Comparison of ENCODE assay signal across 36 mouse cellular contexts in genomic region chr4:114773316-114773715, GRCm38 (mm10). TPM values are rescaled to one million over a fixed set of nuclear protein-coding genes. Genes with fewer than 3 reads are reported as not detected.
DNase-seq lines count a peak whose midpoint lies in the region; ATAC-seq and TF ChIP-seq lines count a peak whose summit lies in the region.
"Had no signal": no experiment of that assay in that cellular context is flagged by ENCODE, and none has a peak within 500 bp of the region (broad histone marks: within the 10 kb centered on the region; RNA-seq: fewer than 3 reads in every experiment).

No protein-coding gene starts in this region.

- 90% methylated on average over 1 of the region's 1 CpGs for WGBS in forebrain, embryonic 10.5 days
- WGBS in forebrain, embryonic 11.5 days, result 93% methylated on average over 1 of the region's 1 CpGs
- WGBS in liver, postnatal 0 days (ENCODE audit: insufficient replicate concordance), result 74% methylated on average over 1 of the region's 1 CpGs
- 67% methylated on average over 1 of the region's 1 CpGs for WGBS in liver, embryonic 12.5 days (ENCODE audit: insufficient replicate concordance)

- H3K27ac ChIP-seq in forebrain, embryonic 10.5 days, result no peak overlapping the region
- H3K27ac ChIP-seq in forebrain, embryonic 11.5 days (ENCODE audit: low read depth, low read length), result no peak overlapping the region
- no peak overlapping the region for H3K27ac ChIP-seq in liver, postnatal 0 days (ENCODE audit: low read depth)
- no peak overlapping the region for H3K27ac ChIP-seq in liver, embryonic 12.5 days
- H3K27ac ChIP-seq: forebrain, embryonic 13.5 days; hindbrain, embryonic 15.5 days; limb, embryonic 13.5 days; liver, embryonic 14.5 days; neural tube, embryonic 12.5 days had no signal

- H3K9me3 ChIP-seq in forebrain, embryonic 10.5 days, result no peaks in the 10 kb centered on the region
- H3K9me3 ChIP-seq in forebrain, embryonic 11.5 days (ENCODE audit: control insufficient read depth, low read length), result no peaks in the 10 kb centered on the region
- H3K9me3 ChIP-seq in liver, postnatal 0 days (ENCODE audit: low read length), result no peaks in the 10 kb centered on the region
- no peaks in the 10 kb centered on the region for H3K9me3 ChIP-seq in liver, embryonic 12.5 days (replicated peaks)
- H3K9me3 ChIP-seq: forebrain, embryonic 13.5 days; hindbrain, embryonic 15.5 days; limb, embryonic 13.5 days; neural tube, embryonic 12.5 days had no signal

- H3K9ac ChIP-seq in forebrain, embryonic 11.5 days (ENCODE audit: low read length), result no peak overlapping the region
- H3K9ac ChIP-seq in liver, postnatal 0 days (replicated peaks), result no peak overlapping the region
- no peak overlapping the region for H3K9ac ChIP-seq in liver, embryonic 12.5 days
- H3K9ac ChIP-seq: forebrain, embryonic 13.5 days; hindbrain, embryonic 15.5 days; limb, embryonic 13.5 days; liver, embryonic 14.5 days; lung, embryonic 14.5 days; neural tube, embryonic 12.5 days had no signal

- DNase-seq in forebrain, embryonic 10.5 days (ENCODE audit: extremely low spot score, low spot score), result peak; percentile 5
- no peak for DNase-seq in forebrain, embryonic 11.5 days (ENCODE audit: low spot score)
- peak; percentile 30 for DNase-seq in layer of hippocampus, adult 11-12 months (ENCODE audit: low spot score)
- DNase-seq in layer of hippocampus, postnatal 25 days (ENCODE audit: extremely low spot score in 1 of 2, low spot score in 1 of 2), result no peak
- DNase-seq in liver, postnatal 0 days, result peak; percentile 4
- peak; percentile 7 for DNase-seq in brain, adult 2 months (ENCODE audit: low read depth, low spot score)
- no peak for DNase-seq in cerebellum, adult 11 months
- DNase-seq: adrenal gland, adult 8-10 months; cerebellum, postnatal 10 days; gastrocnemius, postnatal 10 days; heart, postnatal 4 days; kidney, adult 2 months; kidney, postnatal 36 days; lung, embryonic 14.5 days; lung, postnatal 14 days; right cerebral cortex, postnatal 4 days had no signal

- no peaks in the 10 kb centered on the region for H3K36me3 ChIP-seq in forebrain, embryonic 10.5 days (replicated peaks)
- no peaks in the 10 kb centered on the region for H3K36me3 ChIP-seq in forebrain, embryonic 11.5 days (ENCODE audit: control insufficient read depth, insufficient read depth, low read length)
- H3K36me3 ChIP-seq in liver, postnatal 0 days (replicated peaks; ENCODE audit: insufficient read depth, low read length), result no peaks in the 10 kb centered on the region
- no peaks in the 10 kb centered on the region for H3K36me3 ChIP-seq in liver, embryonic 12.5 days
- H3K36me3 ChIP-seq: G1E; hindbrain, embryonic 15.5 days; limb, embryonic 13.5 days; neural tube, embryonic 12.5 days had no signal

- no peak overlapping the region for H3K4me3 ChIP-seq in forebrain, embryonic 10.5 days
- H3K4me3 ChIP-seq in forebrain, embryonic 11.5 days (ENCODE audit: low read depth, low read length), result no peak overlapping the region
- no peak overlapping the region for H3K4me3 ChIP-seq in liver, postnatal 0 days (ENCODE audit: low read depth, low read length)
- no peak overlapping the region for H3K4me3 ChIP-seq in liver, embryonic 12.5 days
- H3K4me3 ChIP-seq: erythroblast, embryonic 14.5 days; forebrain, embryonic 13.5 days; hindbrain, embryonic 15.5 days; limb, embryonic 13.5 days; neural tube, embryonic 12.5 days had no signal

- TF ChIP-seq EP300 in liver, postnatal 0 days (IDR thresholded peaks at IDR 0.05; ENCODE audit: low read depth), result no peak

- no peak overlapping the region for H3K4me2 ChIP-seq in forebrain, embryonic 11.5 days (ENCODE audit: low read depth, low read length, severe bottlenecking)
- H3K4me2 ChIP-seq in liver, postnatal 0 days (ENCODE audit: low read depth, low read length), result no peak overlapping the region
- H3K4me2 ChIP-seq in liver, embryonic 12.5 days, result no peak overlapping the region
- H3K4me2 ChIP-seq: forebrain, embryonic 13.5 days; heart, embryonic 11.5 days; hindbrain, embryonic 15.5 days; limb, embryonic 13.5 days; lung, embryonic 14.5 days; neural tube, embryonic 12.5 days had no signal

- H3K27me3 ChIP-seq in forebrain, embryonic 10.5 days (ENCODE audit: poor library complexity, severe bottlenecking), result peaks cover 6% of the 10 kb centered on the region; the same call in 1 of the 2 replicates
- H3K27me3 ChIP-seq in forebrain, embryonic 11.5 days (ENCODE audit: control insufficient read depth, insufficient read depth, low read length), result no peaks in the 10 kb centered on the region
- H3K27me3 ChIP-seq in liver, postnatal 0 days (ENCODE audit: insufficient read depth, low read length), result no peaks in the 10 kb centered on the region
- H3K27me3 ChIP-seq in liver, embryonic 12.5 days (replicated peaks), result no peaks in the 10 kb centered on the region
- H3K27me3 ChIP-seq: forebrain, embryonic 13.5 days; hindbrain, embryonic 15.5 days; neural tube, embryonic 12.5 days had no signal

- no peak for TF ChIP-seq CTCF in liver, postnatal 0 days (IDR thresholded peaks at IDR 0.05; ENCODE audit: low read depth)

- no peak for ATAC-seq in forebrain, embryonic 11.5 days (replicated peaks; ENCODE audit: low FRiP score)
- no peak for ATAC-seq in liver, postnatal 0 days
- no peak for ATAC-seq in liver, embryonic 12.5 days
- ATAC-seq: forebrain, embryonic 13.5 days; inflammation-experienced regulatory T-cells, adult 6 months; midbrain, embryonic 16.5 days had no signal

- H3K4me1 ChIP-seq in forebrain, embryonic 10.5 days, result peaks cover 15% of the 10 kb centered on the region
- no peaks in the 10 kb centered on the region for H3K4me1 ChIP-seq in forebrain, embryonic 11.5 days (replicated peaks; ENCODE audit: control insufficient read depth, insufficient read depth, low read length)
- no peaks in the 10 kb centered on the region for H3K4me1 ChIP-seq in liver, postnatal 0 days (ENCODE audit: insufficient read depth)
- H3K4me1 ChIP-seq in liver, embryonic 12.5 days, result no peaks in the 10 kb centered on the region
- H3K4me1 ChIP-seq: forebrain, embryonic 13.5 days; neural tube, embryonic 12.5 days had no signal

RNA-seq across cellular contexts. Expression of gene Gm12830, which starts 48.2 kb away (rescaled TPM):
- 0.09 TPM in 1 of 2 replicates, not detected in the other for polyA plus RNA-seq in forebrain, embryonic 10.5 days (2016; fragmentation: Nextera tagmentation; extraction: Ambion mirVana)
- not detected in 2 replicates for polyA plus RNA-seq in forebrain, embryonic 11.5 days (2014; fragmentation: Nextera tagmentation; extraction: Ambion mirVana)
- total RNA-seq in layer of hippocampus, postnatal 25 days (2021), result not detected
- not detected in 2 replicates for polyA plus RNA-seq in liver, postnatal 0 days (2015; fragmentation: Nextera tagmentation; extraction: Ambion mirVana)
- polyA plus RNA-seq in liver, embryonic 12.5 days (2016; fragmentation: Nextera tagmentation; extraction: Ambion mirVana), result not detected in 2 replicates
- total RNA-seq: adrenal gland, adult 8-10 months; adrenal gland, postnatal 4 days; common myeloid progenitor, adult 5-6 weeks; gastrocnemius, postnatal 10 days; heart, postnatal 4 days; left cerebral cortex, postnatal 14 days had no signal
- polyA plus RNA-seq: C2C12; embryonic facial prominence, embryonic 14.5 days; erythroblast, embryonic 14.5 days; forebrain, embryonic 13.5 days; G1E; gonadal fat pad, adult 2 months; heart, embryonic 11.5 days; heart, embryonic 16.5 days; hindbrain, embryonic 15.5 days; inflammation-experienced regulatory T-cells, adult 6 months; kidney, adult 2 months; limb, embryonic 13.5 days; liver, embryonic 14.5 days; lung, embryonic 14.5 days; midbrain, embryonic 16.5 days; neural tube, embryonic 12.5 days; spleen, adult 2 months; stomach, embryonic 14.5 days had no signal

Comparison
In these comparisons a context has a peak if more than half of its experiments do, and no peak if none do; other contexts are left out.
1. DNase-seq: peak in forebrain, embryonic 10.5 days (single experiment), layer of hippocampus, adult 11-12 months (single experiment), liver, postnatal 0 days (single experiment) and brain, adult 2 months (single experiment); none in forebrain, embryonic 11.5 days (single experiment), layer of hippocampus, postnatal 25 days (0 of 2) and cerebellum, adult 11 months (single experiment).